Mouse (Mus musculus): ENCODE data around the gene Cnn2. TPM values are rescaled to one million over a fixed set of nuclear protein-coding genes. Genes with fewer than 3 reads are reported as not detected.

Gene Cnn2
- 100 to 1,000 TPM; 543 to 593 TPM for total RNA-seq (2023)

DNA sequence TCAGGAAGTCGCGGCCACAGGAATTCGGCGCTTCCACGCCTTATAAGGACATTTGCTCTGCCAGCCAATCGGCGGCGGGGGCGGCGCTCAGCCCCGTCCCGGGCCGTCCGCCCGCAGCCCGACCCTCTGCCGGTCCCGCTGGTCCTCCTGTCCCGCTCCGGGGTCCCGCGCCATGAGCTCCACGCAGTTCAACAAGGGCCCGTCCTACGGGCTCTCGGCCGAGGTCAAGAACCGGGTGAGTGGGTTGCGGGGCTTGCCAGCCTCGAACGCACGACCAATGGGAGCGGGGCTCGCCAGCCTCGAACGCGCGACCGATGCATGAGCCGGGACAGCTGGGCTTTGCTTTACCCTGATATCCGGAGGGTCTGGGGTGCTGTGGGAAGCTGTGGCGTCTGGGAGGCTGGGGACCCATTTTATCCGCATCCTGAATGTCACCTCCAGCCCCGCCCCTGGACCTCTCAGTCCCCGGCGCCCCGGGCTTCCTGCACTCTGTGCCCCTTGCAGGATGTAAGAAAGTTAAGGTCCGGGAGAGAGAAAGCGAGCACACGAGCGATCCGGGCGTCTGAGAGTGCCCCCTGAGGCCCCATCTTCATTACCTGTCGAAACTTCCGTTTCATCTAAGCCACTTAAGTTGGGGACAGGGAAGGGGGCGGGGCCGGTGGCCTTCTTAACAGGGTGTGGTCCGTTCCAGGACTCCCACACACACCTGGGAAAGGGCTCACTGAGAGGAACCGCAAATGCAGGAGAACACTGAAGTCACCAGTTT lies at the start of gene Cnn2:
Gene Cnn2, plus strand, starts transcription at position 79 of the 766 bp plus-strand sequence.

DNA sequence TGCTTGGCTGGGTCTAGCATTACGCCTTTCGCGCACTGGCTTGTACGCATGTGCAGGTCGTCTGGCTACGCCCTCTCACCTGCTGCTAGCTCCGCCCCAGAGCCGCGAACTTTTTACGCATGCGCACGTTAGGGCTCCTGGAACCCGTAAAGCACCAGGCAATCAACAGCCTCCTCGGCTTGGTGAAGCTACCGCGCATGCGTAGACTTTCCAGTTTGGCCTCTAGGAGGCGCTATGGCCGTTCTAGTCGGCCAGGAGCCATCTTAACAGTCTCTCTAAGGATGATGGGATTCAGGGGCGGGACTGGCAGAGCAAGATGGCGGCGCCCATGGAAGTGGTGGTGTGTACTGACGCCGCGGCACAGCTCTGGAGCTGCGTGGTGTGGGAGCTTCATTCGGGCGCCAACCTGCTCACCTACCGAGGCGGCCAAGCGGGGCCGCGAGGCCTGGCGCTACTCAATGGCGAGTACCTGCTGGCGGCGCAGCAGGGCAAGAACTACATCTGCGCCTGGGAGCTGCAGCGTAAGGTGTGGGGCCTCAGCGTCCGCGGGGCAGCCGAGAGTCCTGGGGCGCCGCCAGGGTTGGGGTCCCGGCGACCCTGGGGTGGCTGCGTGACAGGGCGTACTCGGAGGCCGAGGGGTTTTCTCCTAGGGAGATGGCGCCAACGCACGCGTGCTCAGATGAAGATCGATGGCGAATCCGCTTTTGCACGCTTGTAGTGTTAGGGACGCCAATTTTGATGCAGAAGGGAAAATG lies 28.4 kb upstream of the Cnn2 start, which contains the start of gene Wdr18:
Gene Wdr18, plus strand, starts transcription at position 306 of the 755 bp plus-strand sequence.

DNA sequence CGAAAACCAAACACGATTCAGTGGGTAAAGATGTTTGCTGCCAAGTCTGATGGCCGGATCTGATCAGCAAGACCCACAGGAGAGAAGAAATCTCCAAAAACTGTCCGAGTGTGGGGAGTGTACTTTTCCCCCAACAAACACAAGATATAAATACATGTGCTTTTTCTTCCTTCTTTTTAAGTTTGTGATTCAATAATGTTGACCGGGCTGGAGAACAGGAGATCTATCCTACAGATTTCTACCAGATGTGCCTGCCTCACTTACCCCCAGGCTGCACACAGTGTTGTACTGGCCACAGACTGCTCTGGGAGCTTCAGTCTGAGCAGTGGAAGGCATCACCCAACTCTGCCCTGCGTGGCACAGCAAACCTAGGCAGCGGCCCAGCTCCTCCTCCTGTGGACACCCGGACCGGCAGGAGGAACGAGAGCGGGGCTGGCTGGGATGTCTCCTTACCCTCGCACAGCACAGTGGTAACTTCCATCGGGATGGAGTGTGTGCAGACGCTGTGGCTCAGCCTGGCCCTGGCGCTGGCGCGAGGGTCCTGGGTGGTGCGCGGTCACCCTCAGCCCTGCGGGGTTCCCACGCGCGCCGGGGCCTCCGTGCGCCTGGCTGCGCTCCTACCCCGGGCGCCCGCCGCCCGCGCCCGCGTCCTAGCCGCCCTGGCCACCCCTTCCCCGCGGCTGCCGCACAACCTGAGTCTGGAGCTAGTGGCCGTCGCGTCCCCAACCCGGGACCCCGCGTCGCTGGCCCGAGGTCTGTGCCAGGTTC lies 17.8 kb upstream of the Cnn2 start, which contains the start of gene Grin3b:
Gene Grin3b, plus strand, starts transcription at position 301 of the 768 bp plus-strand sequence.

DNA sequence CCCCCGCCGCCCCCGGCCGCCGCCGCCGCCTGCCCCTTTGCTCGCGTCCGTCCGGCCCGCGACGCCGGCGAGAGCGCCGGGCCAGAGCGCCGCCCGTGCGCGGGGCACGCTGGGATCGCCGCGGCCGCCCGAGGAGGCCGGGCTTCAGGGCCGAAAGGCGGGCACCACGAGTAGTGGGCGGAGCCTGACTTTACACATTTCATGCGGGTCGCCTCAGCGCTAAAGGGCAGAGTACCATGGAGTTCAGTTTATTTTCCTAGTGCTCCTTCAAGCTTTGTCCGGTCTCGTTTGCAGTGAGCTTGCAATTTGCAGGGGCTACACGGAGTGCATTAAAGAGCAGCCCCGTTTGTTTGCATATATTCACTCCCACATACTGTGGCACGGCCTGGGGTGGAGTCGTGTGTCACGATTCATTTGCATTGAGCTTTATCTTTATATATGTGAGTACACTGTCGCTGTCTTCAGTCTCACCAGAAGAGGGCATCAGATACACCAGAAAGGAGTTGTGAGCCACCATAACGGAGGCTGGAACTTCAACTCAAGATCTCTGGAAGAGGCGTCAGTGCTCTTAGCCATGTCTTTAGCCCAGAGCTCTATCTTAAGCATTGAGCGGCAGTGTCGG lies 4.1 kb upstream of the Cnn2 start, which contains the start of gene Tmem259:
Gene Tmem259, minus strand, starts transcription at position 136 of the 622 bp plus-strand sequence.

DNA sequence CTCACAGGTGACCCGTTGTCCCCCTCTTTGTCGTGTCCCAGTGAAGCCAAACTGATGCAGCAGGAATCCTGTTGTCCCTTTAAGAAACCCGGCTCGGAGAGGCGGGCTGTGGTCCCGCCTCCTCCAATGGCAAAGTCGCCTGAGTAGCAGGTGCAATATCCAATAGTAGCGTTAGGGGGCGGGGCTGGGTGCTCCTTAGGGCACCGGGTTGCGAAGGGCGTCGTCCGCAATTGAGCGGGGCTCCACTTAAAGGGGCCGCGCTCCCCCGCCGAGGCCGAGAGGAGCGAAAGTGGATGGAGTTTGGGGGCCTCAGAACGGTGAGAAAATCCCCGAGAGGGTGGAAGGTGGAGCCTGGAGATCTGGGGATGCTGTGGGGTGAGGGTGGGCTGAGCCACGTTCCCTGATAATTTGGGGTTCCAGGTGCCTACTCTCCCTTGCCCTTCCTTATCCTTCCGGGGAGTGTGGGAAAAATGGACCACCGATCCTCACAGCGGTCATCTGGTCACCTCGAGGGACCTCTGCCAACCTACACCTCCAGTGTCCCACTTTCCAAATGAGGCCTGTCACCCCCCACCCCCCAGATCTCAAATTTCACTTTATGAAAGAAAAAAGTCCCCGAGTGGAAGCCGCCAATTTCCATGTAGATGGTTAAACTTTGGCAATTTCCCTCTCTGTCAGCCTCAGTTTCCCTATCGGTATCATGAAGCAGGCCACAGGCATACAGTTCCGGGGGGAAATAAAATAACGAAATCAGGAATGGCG lies 8.1 kb downstream of the Cnn2 start, which contains the start of gene Abca7:
Gene Abca7, plus strand, starts transcription at position 223 of the 762 bp plus-strand sequence.

DNA sequence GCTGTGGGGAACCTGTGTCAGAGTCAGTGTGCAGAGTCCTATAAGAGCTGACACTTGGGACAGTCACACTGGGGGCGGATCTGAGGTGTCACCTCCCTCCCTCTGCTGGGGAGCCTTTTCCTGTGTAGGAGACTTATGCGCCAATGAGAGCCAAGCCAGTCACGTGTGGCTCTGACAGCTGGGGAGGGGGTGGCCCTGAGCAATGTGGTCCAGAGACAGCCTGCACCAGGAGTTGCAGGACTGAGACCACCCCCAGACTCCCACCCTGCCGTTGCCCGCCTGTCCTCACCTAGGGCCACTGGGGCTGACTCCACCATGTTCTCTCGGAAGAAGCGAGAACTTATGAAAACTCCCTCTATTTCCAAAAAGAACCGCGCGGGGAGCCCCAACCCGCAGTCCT lies 28.1 kb downstream of the Cnn2 start, which contains the start of gene Arhgap45:
Gene Arhgap45, plus strand, starts transcription at position 143 of the 400 bp plus-strand sequence.

DNA sequence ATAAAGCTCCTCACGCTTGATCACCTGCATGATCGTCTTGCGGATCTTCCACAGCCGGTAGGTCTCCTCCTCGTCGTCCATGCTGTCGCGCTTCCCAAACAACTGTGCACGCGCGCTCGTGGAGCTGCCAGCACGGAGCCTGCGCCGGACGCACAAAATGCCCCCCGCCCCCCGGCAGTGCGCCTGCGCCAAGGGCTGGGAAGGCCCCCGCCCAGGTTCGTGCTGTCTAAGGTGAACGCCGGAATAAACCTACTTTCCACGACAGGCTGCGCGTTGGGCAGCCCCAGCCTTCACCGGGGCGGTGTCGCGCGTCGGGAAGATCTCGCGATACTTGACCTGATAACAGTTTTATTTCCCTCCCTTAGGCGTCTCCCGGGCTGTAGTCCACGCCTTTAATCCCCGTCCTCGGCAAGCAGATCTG lies 51.2 kb downstream of the Cnn2 start, which contains the start of gene Polr2e:
Gene Polr2e, minus strand, starts transcription at position 237 of the 421 bp plus-strand sequence.

Other genes starting within 250 kb of the Cnn2 start
- 10 to 100 TPM; 13.7 to 15.0 TPM for gene Polrmt, start 242.0 kb upstream of the Cnn2 start, total RNA-seq (2023)
- gene Fgf22, start 233.5 kb upstream of the Cnn2 start, total RNA-seq (2023) = not detected
- 10 to 100 TPM; 25.1 to 26.7 TPM for gene Rnf126, start 221.6 kb upstream of the Cnn2 start, total RNA-seq (2023)
- 1 to 10 TPM; 4.5 to 5.9 TPM for gene Fstl3, start 211.3 kb upstream of the Cnn2 start, total RNA-seq (2023)
- gene Prss57, start 197.6 kb upstream of the Cnn2 start, total RNA-seq (2023) = 10 to 100 TPM; 13.6 to 18.0 TPM
- 100 to 1,000 TPM; 124 to 129 TPM for gene Palm, start 195.0 kb upstream of the Cnn2 start, total RNA-seq (2023)
- gene Misp, start 167.6 kb upstream of the Cnn2 start, total RNA-seq (2023) = under 1 TPM; 0.46 to 0.51 TPM
- gene Ptbp1, start 134.2 kb upstream of the Cnn2 start, total RNA-seq (2023) = 100 to 1,000 TPM; 267 to 286 TPM
- 100 to 1,000 TPM; 466 to 531 TPM for gene Prtn3, start 114.1 kb upstream of the Cnn2 start, total RNA-seq (2023)
- gene Plppr3, start 114.0 kb upstream of the Cnn2 start, total RNA-seq (2023) = 10 to 100 TPM; 20.7 to 23.9 TPM
- gene Elane, start 102.3 kb upstream of the Cnn2 start, total RNA-seq (2023) = 100 to 1,000 TPM; 527 to 568 TPM
- not detected for gene Cfd, start 97.7 kb upstream of the Cnn2 start, total RNA-seq (2023)
- gene Med16, start 79.7 kb upstream of the Cnn2 start, total RNA-seq (2023) = 10 to 100 TPM; 32.8 to 40.7 TPM
- not detected for gene Gm26602, start 77.7 kb upstream of the Cnn2 start, total RNA-seq (2023)
- gene Kiss1r, start 71.6 kb upstream of the Cnn2 start, total RNA-seq (2023) = 1 to 10 TPM; 5.0 to 5.4 TPM
- gene R3hdm4, start 67.4 kb upstream of the Cnn2 start, total RNA-seq (2023) = 100 to 1,000 TPM; 488 to 566 TPM
- 100 to 1,000 TPM; 187 to 197 TPM for gene Arid3a, start 61.5 kb upstream of the Cnn2 start, total RNA-seq (2023)
- 10 to 100 TPM in 1 of 2 experiments, 1 to 10 TPM in 1; 9.9 to 13.2 TPM for gene Wdr18, start 28.4 kb upstream of the Cnn2 start, total RNA-seq (2023)
- gene Grin3b, start 17.9 kb upstream of the Cnn2 start, total RNA-seq (2023) = under 1 TPM in 1 of 2 experiments, not detected in 1; 0.26 TPM
- gene Tmem259, start 4.3 kb upstream of the Cnn2 start, total RNA-seq (2023) = 10 to 100 TPM; 68.0 to 69.4 TPM
- gene Abca7, start 7.9 kb downstream of the Cnn2 start, total RNA-seq (2023) = 100 to 1,000 TPM; 110 to 111 TPM
- gene Arhgap45, start 28.1 kb downstream of the Cnn2 start, total RNA-seq (2023) = 100 to 1,000 TPM; 428 to 464 TPM
- 10 to 100 TPM; 34.8 to 48.1 TPM for gene Polr2e, start 51.2 kb downstream of the Cnn2 start, total RNA-seq (2023)
- 100 to 1,000 TPM; 269 to 306 TPM for gene Gpx4, start 58.6 kb downstream of the Cnn2 start, total RNA-seq (2023)
- 100 to 1,000 TPM; 141 to 163 TPM for gene Sbno2, start 117.0 kb downstream of the Cnn2 start, total RNA-seq (2023)
- 100 to 1,000 TPM; 183 to 187 TPM for gene Stk11, start 127.2 kb downstream of the Cnn2 start, total RNA-seq (2023)
- 100 to 1,000 TPM; 108 to 123 TPM for gene Atp5d, start 150.0 kb downstream of the Cnn2 start, total RNA-seq (2023)
- gene Cbarp, start 152.3 kb downstream of the Cnn2 start, total RNA-seq (2023) = 1 to 10 TPM; 1.2 to 1.4 TPM
- 100 to 1,000 TPM; 221 to 226 TPM for gene Midn, start 159.7 kb downstream of the Cnn2 start, total RNA-seq (2023)
- gene Cirbp, start 177.4 kb downstream of the Cnn2 start, total RNA-seq (2023) = 10 to 100 TPM; 41.6 to 50.1 TPM
- gene 1600002K03Rik, start 184.4 kb downstream of the Cnn2 start, total RNA-seq (2023) = 1 to 10 TPM; 5.1 to 7.1 TPM
- gene Efna2, start 190.9 kb downstream of the Cnn2 start, total RNA-seq (2023) = not detected
- gene Mum1, start 237.8 kb downstream of the Cnn2 start, total RNA-seq (2023) = 10 to 100 TPM; 27.7 to 35.4 TPM

All from neutrophil, adult 59 days (primary cell).